Mouse (Mus musculus) ovary, adult 2 months (tissue): ENCODE data around the gene Arxes1. TPM values are rescaled to one million over a fixed set of nuclear protein-coding genes. Genes with fewer than 3 reads are reported as not detected.

Experiments used
- polyA plus RNA-seq: library from polyadenylated mRNA; depleted of rRNA; stranded (reverse); fragments of >200 nt; gene quantifications from 2 replicates; pipeline ENCODE4 v1.2.3, GENCODE M21; 2012; rRNA removed

The Arxes1 gene
- polyA plus RNA-seq = 3.8 and 8.6 TPM in 2 replicates

DNA sequence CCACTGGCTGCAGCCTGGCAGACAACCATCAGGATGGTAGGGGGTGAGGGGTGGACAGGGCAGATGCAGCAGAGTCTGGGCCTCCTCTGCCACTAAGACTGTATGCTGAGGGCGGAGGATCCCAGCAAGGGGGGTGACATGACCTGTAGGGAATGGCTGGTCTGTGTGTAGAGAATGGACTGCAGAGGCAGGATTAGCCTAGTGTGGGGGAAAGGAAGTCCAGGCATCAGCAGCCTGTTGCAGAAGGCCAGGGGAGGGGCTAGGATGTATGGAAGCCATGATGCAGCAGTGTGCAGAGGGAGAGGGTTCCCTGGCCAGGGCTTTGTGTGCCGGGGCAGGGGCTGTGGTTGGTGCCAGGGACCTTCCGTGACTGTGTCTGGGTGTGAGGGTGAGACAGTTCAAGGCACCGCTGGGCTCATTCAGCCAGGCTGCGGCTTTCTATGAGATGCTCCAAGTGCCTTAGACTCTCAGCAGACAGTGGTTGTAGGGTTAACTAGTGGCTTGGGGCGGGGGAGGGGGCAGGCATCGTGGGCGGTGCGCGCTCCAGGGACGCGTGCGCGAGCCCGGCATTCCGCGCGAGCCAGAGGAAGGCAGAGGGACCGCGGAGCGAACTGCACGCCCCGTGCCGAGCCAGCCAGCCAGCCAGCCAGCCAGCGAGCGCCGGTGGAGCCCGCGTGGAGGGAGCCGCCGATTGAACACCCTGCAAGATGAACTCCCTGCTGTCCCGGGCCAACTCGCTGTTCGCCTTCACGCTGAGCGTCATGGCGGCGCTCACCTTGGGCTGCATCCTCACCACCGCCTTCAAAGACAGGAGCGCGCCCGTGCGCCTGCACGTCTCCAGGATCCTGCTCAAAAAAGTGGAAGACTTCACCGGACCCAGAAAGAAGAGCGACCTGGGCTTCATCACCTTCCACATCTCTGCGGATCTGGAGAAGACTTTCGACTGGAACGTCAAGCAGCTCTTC, at the start of gene Arxes1:
Gene Arxes1, plus strand, starts transcription at position 569 of the 965 bp plus-strand sequence.

GRCm38 (mm10) chrX:135993664-135994119, 39.5 kb upstream of the Arxes1 start, which contains the start of gene Arxes2:
Arxes2 (plus strand) TSS chrX:135993824.

GRCm38 (mm10) chrX:136068020-136068419, 34.9 kb downstream of the Arxes1 start, which contains the start of gene Bex2:
Bex2 (minus strand) TSS chrX:136068236.

Other genes starting within 250 kb of the Arxes1 start
- gene Bhlhb9, start 235.8 kb upstream of the Arxes1 start, polyA plus RNA-seq = 7.4 and 8.4 TPM in 2 replicates
- 17.5 and 18.7 TPM in 2 replicates for gene Gprasp2, start 194.3 kb upstream of the Arxes1 start, polyA plus RNA-seq
- gene Arxes2, start 39.5 kb upstream of the Arxes1 start, polyA plus RNA-seq = 32.6 and 61.9 TPM in 2 replicates
- gene Bex2, start 34.9 kb downstream of the Arxes1 start, polyA plus RNA-seq = 2.9 and 3.4 TPM in 2 replicates
- 0.21 and 0.61 TPM in 2 replicates for gene Nxf3, start 51.9 kb downstream of the Arxes1 start, polyA plus RNA-seq
- gene Bex4, start 105.6 kb downstream of the Arxes1 start, polyA plus RNA-seq = 16.5 and 16.7 TPM in 2 replicates
- gene Tceal8, start 139.0 kb downstream of the Arxes1 start, polyA plus RNA-seq = 2.9 and 5.0 TPM in 2 replicates
- 0.26 TPM in 1 of 2 replicates, not detected in the other for gene Tceal5, start 170.5 kb downstream of the Arxes1 start, polyA plus RNA-seq
- not detected in 2 replicates for gene Tceal7, start 181.4 kb downstream of the Arxes1 start, polyA plus RNA-seq
- gene Bex1, start 182.1 kb downstream of the Arxes1 start, polyA plus RNA-seq = 9.8 TPM in 2 replicates
- 35.6 and 43.9 TPM in 2 replicates for gene Tceal9, start 211.7 kb downstream of the Arxes1 start, polyA plus RNA-seq
- gene Bex3, start 236.9 kb downstream of the Arxes1 start, polyA plus RNA-seq = 115 and 116 TPM in 2 replicates